In the genomic region with DNA sequence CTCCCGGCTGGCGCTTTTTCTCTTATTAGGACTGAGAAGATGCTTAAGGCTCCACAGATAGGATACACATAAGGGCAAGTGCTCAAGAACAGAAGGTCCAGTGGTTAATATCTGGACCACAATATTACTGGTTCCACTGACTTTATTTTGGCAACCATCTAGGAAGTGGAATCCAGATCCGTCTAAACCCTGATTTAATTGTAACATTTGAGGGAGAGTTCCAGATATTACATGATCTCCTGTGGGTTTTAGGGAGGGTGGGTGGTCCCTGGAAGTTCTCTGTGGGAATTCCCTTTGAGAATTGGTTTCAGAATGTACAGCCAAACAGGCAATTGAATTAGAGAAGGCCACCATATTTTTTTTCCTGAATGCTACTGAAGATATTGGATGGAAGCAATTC, we compare ENCODE assay signal across 17 mouse cellular contexts.
"Had no signal": no experiment of that assay in that cellular context is flagged by ENCODE, and none has a peak within 500 bp of the region (broad histone marks: within the 10 kb centered on the region; RNA-seq: fewer than 3 reads in every experiment).

No protein-coding gene starts in this region.

- H3K9ac ChIP-seq: neural tube, embryonic 12.5 days; neural tube, embryonic 13.5 days; neural tube, embryonic 15.5 days; stomach, embryonic 15.5 days had no signal

- H3K27me3 ChIP-seq: neural tube, embryonic 12.5 days; neural tube, embryonic 13.5 days; neural tube, embryonic 15.5 days; stomach, embryonic 15.5 days had no signal

- H3K4me2 ChIP-seq: neural tube, embryonic 12.5 days; neural tube, embryonic 13.5 days; neural tube, embryonic 15.5 days; stomach, embryonic 15.5 days had no signal

- DNase-seq: retina, postnatal 1 day; right cerebral cortex, adult 18-20 months; right cerebral cortex, postnatal 14 days; right cerebral cortex, postnatal 25 days; right cerebral cortex, postnatal 4 days; spleen, adult 18-20 months; thymus, adult 18-20 months; thymus, adult 2 months; thymus, postnatal 14 days; thymus, postnatal 25 days; thymus, postnatal 36 days; thymus, postnatal 4 days had no signal

- H3K4me3 ChIP-seq: neural tube, embryonic 12.5 days; neural tube, embryonic 13.5 days; neural tube, embryonic 15.5 days; stomach, embryonic 15.5 days had no signal

- H3K27ac ChIP-seq: neural tube, embryonic 12.5 days; neural tube, embryonic 13.5 days; neural tube, embryonic 15.5 days; stomach, embryonic 15.5 days; stomach, postnatal 0 days had no signal

- H3K9me3 ChIP-seq: neural tube, embryonic 12.5 days; neural tube, embryonic 13.5 days; neural tube, embryonic 15.5 days; stomach, embryonic 15.5 days had no signal

- H3K36me3 ChIP-seq: neural tube, embryonic 12.5 days; neural tube, embryonic 13.5 days; neural tube, embryonic 15.5 days; stomach, embryonic 15.5 days had no signal

- H3K4me1 ChIP-seq: neural tube, embryonic 12.5 days; neural tube, embryonic 13.5 days; neural tube, embryonic 15.5 days; stomach, embryonic 15.5 days had no signal
